Mouse (Mus musculus) hindbrain, embryonic 10.5 days (tissue): ENCODE results near the gene Uqcc2. TPM values are rescaled to one million over a fixed set of nuclear protein-coding genes. Genes with fewer than 3 reads are reported as not detected.

Source experiments
- DNase-seq: peaks from one replicate; pipeline ENCODE4 v3.0.0-alpha.2; 2017; ENCODE audit warnings: low spot score
- H3K27ac ChIP-seq: fragments of 300-500 bp; sonication (generic); 2 replicates; pipeline ENCODE4 v1.5.1; 2016; ENCODE audit warnings: mild to moderate bottlenecking, moderate library complexity
- H3K27me3 ChIP-seq: fragments of 300-500 bp; sonication (generic); 2 replicates; pipeline ENCODE4 v1.6.1; 2016; ENCODE audit warnings: mild to moderate bottlenecking; ENCODE audit not compliant: poor library complexity, insufficient read depth, severe bottlenecking
- H3K36me3 ChIP-seq: fragments of 300-500 bp; sonication (generic); 2 replicates; pipeline ENCODE4 v1.6.1; 2016; ENCODE audit warnings: mild to moderate bottlenecking, moderate library complexity
- H3K4me1 ChIP-seq: fragments of 300-500 bp; sonication (generic); replicated peaks from 2 replicates; pipeline ENCODE4 v1.6.1; 2016; ENCODE audit warnings: mild to moderate bottlenecking
- H3K4me3 ChIP-seq: fragments of 300-500 bp; sonication (generic); 2 replicates; pipeline ENCODE4 v1.5.1; 2016; ENCODE audit warnings: mild to moderate bottlenecking, moderate library complexity
- H3K9me3 ChIP-seq: fragments of 300-500 bp; sonication (generic); 2 replicates; pipeline ENCODE4 v1.6.1; 2016; ENCODE audit warnings: mild to moderate bottlenecking, moderate library complexity
- WGBS: fragments of 180-500 bp; shearing (Covaris S2); methylation state at CpG from one replicate; pipeline ENCODE4 v1.1.7; 2016; 5-methylcytosine and 5-hydroxymethylcytosine counted together
- polyA plus RNA-seq: library from polyadenylated mRNA; unstranded; fragments of >200 nt; fragmentation: Nextera tagmentation; extraction: Ambion mirVana; gene quantifications from 2 replicates; pipeline ENCODE4 v1.2.1, GENCODE M21; 2016

The Uqcc2 gene
- polyA plus RNA-seq, 1 experiment from 2014 or later = 442 TPM

- H3K27ac ChIP-seq = no peak overlapping the region
- 67% methylated on average over 8 of the region's 8 CpGs for WGBS
- H3K36me3 ChIP-seq = no peaks in the 10 kb centered on the region
- H3K9me3 ChIP-seq = peaks cover 2% of the 10 kb centered on the region; the same call in 1 of the 2 replicates
- DNase-seq = no peak
- no peaks in the 10 kb centered on the region for H3K27me3 ChIP-seq
- peaks cover 24% of the 10 kb centered on the region for H3K4me1 ChIP-seq
- H3K4me3 ChIP-seq = no peak overlapping the region
Observed at GRCm38 (mm10) chr17:27082796-27083195, 50.9 kb downstream of the Uqcc2 start.

GRCm38 (mm10) chr17:27081868-27082267 is 51.8 kb downstream of the Uqcc2 start:
- Histone ChIP-seq H3K9me3 (peaks cover 5% of the 10 kb centered on the region; the same call in 1 of the 2 replicates), H3K4me1 (peaks cover 17% of the 10 kb centered on the region; the same call in 1 of the 2 replicates), H3K27me3 (no peaks in the 10 kb centered on the region), H3K36me3 (no peaks in the 10 kb centered on the region), H3K4me3 (no peak overlapping the region), H3K27ac (no peak overlapping the region)
- DNase-seq = no peak
- WGBS = 80% methylated on average over 5 of the region's 5 CpGs

- H3K36me3 ChIP-seq = no peaks in the 10 kb centered on the region
- H3K4me3 ChIP-seq = no peak overlapping the region
- no peak for DNase-seq
- H3K27ac ChIP-seq = no peak overlapping the region
- H3K4me1 ChIP-seq = peaks cover 21% of the 10 kb centered on the region; the same call in 1 of the 2 replicates
- no peaks in the 10 kb centered on the region for H3K27me3 ChIP-seq
- WGBS = 83% methylated on average over 6 of the region's 6 CpGs
- peaks cover 5% of the 10 kb centered on the region; the same call in 1 of the 2 replicates for H3K9me3 ChIP-seq
Observed at GRCm38 (mm10) chr17:27078499-27078898, 55.2 kb downstream of the Uqcc2 start.

- no peak for DNase-seq
- Histone ChIP-seq H3K4me3 (no peak overlapping the region), H3K27ac (no peak overlapping the region), H3K9me3 (peaks cover 5% of the 10 kb centered on the region; the same call in 1 of the 2 replicates), H3K27me3 (no peaks in the 10 kb centered on the region), H3K36me3 (no peaks in the 10 kb centered on the region), H3K4me1 (peaks cover 18% of the 10 kb centered on the region; the same call in 1 of the 2 replicates)
- 79% methylated on average over 6 of the region's 6 CpGs for whole genome bisulfite sequencing
Observed at GRCm38 (mm10) chr17:27077920-27078319, 55.8 kb downstream of the Uqcc2 start.

- peaks cover 5% of the 10 kb centered on the region; the same call in 1 of the 2 replicates for H3K9me3 ChIP-seq
- no peaks in the 10 kb centered on the region for H3K27me3 ChIP-seq
- 96% methylated on average over 7 of the region's 7 CpGs for WGBS
- H3K36me3 ChIP-seq = no peaks in the 10 kb centered on the region
- no peak for DNase-seq
- H3K4me1 ChIP-seq = peaks cover 18% of the 10 kb centered on the region; the same call in 1 of the 2 replicates
- H3K4me3 ChIP-seq = no peak overlapping the region
- no peak overlapping the region for H3K27ac ChIP-seq
Observed at GRCm38 (mm10) chr17:27077133-27077532, 56.6 kb downstream of the Uqcc2 start.

- DNase-seq = no peak
- Histone ChIP-seq H3K4me1 (peaks cover 15% of the 10 kb centered on the region), H3K36me3 (no peaks in the 10 kb centered on the region), H3K4me3 (no peak overlapping the region), H3K27me3 (no peaks in the 10 kb centered on the region), H3K9me3 (peaks cover 5% of the 10 kb centered on the region; the same call in 1 of the 2 replicates), H3K27ac (no peak overlapping the region)
- WGBS = 83% methylated on average over 17 of the region's 17 CpGs
Observed at GRCm38 (mm10) chr17:27074849-27075745, 58.6 kb downstream of the Uqcc2 start.

- peaks cover 5% of the 10 kb centered on the region; the same call in 1 of the 2 replicates for H3K9me3 ChIP-seq
- no peaks in the 10 kb centered on the region for H3K27me3 ChIP-seq
- DNase-seq = no peak
- H3K27ac ChIP-seq = 0 out of 2 replicates have a peak overlapping the region, but pooled peaks have one; percentile 25
- no peaks in the 10 kb centered on the region for H3K36me3 ChIP-seq
- H3K4me1 ChIP-seq = peaks cover 24% of the 10 kb centered on the region
- 68% methylated on average over 6 of the region's 6 CpGs for WGBS
- H3K4me3 ChIP-seq = no peak overlapping the region
Observed at GRCm38 (mm10) chr17:27074236-27074635, 59.5 kb downstream of the Uqcc2 start.

GRCm38 (mm10) chr17:27073778-27074177 is 59.9 kb downstream of the Uqcc2 start:
- DNase-seq = no peak
- Histone ChIP-seq H3K4me3 (no peak overlapping the region), H3K36me3 (no peaks in the 10 kb centered on the region), H3K4me1 (peaks cover 27% of the 10 kb centered on the region), H3K27me3 (no peaks in the 10 kb centered on the region), H3K9me3 (peaks cover 5% of the 10 kb centered on the region; the same call in 1 of the 2 replicates), H3K27ac (peak overlapping the region; percentile 25; the same call in 1 of the 2 replicates)
- WGBS = 74% methylated on average over 9 of the region's 9 CpGs

- 72% methylated on average over 5 of the region's 5 CpGs for WGBS
- Histone ChIP-seq H3K4me3 (no peak overlapping the region), H3K27me3 (no peaks in the 10 kb centered on the region), H3K4me1 (peaks cover 27% of the 10 kb centered on the region), H3K36me3 (no peaks in the 10 kb centered on the region), H3K27ac (no peak overlapping the region), H3K9me3 (peaks cover 5% of the 10 kb centered on the region; the same call in 1 of the 2 replicates)
- no peak for DNase-seq
Observed at GRCm38 (mm10) chr17:27073126-27073525, 60.6 kb downstream of the Uqcc2 start.

Other genes with a start within 250 kb of the Uqcc2 start
- 9.2 and 12.0 TPM in 2 replicates for gene Kifc5b, start 216.8 kb downstream of the Uqcc2 start, polyA plus RNA-seq
- gene Phf1, start 200.9 kb downstream of the Uqcc2 start, polyA plus RNA-seq = 4.5 and 8.2 TPM in 2 replicates
- gene Cuta, start 194.3 kb downstream of the Uqcc2 start, polyA plus RNA-seq = 186 and 189 TPM in 2 replicates
- 2.0 TPM in 2 replicates for gene Syngap1, start 192.7 kb downstream of the Uqcc2 start, polyA plus RNA-seq
- 16.5 and 19.9 TPM in 2 replicates for gene Zbtb9, start 160.7 kb downstream of the Uqcc2 start, polyA plus RNA-seq
- 2.9 and 6.6 TPM in 2 replicates for gene Bak1, start 104.9 kb downstream of the Uqcc2 start, polyA plus RNA-seq
- gene Itpr3, start 76.6 kb downstream of the Uqcc2 start, polyA plus RNA-seq = 1.8 and 2.0 TPM in 2 replicates
- gene Ip6k3, start 33.9 kb upstream of the Uqcc2 start, polyA plus RNA-seq = 0.06 and 0.31 TPM in 2 replicates
- 19.0 and 30.0 TPM in 2 replicates for gene Lemd2, start 70.6 kb upstream of the Uqcc2 start, polyA plus RNA-seq